Mouse (Mus musculus): ENCODE measurements around the gene Cox6b2.

GRCm38 (mm10) chr7:4747156-4747899 lies 5.6 kb downstream of the Cox6b2 start:
- TF ChIP-seq POLR2A (IDR thresholded peaks at IDR 0.05; ENCODE audit: low read depth, low read length): no peak
- TF ChIP-seq CTCF (IDR thresholded peaks at IDR 0.05; ENCODE audit: borderline replicate concordance, insufficient read depth, low read length): no peak
